Mouse (Mus musculus) cerebellum, adult 2 months (tissue): Measurements from ENCODE around the gene Ccdc92.

Experiments
- CTCF ChIP-seq: fragments of 200-500 bp; IDR thresholded peaks from 2 replicates; pipeline ENCODE4 v1.5.1; 2011; ENCODE audit warnings: low read depth, mild to moderate bottlenecking, control low read depth, low read length, moderate library complexity, borderline replicate concordance; ENCODE audit not compliant: insufficient read depth
- POLR2A ChIP-seq: fragments of 200-500 bp; IDR thresholded peaks from 2 replicates; pipeline ENCODE4 v1.6.1; 2011; ENCODE audit warnings: low read length, control low read depth, borderline replicate concordance; ENCODE audit not compliant: insufficient read depth

GRCm38 (mm10) chr5:124862871-124863741, 882 bp upstream of the Ccdc92 start:
- TF ChIP-seq CTCF (no peak), POLR2A (no peak)
